Mouse (Mus musculus) C2C12 (cell line): Measurements from ENCODE around the gene Slc6a21.

Experiments
- CEBPB ChIP-seq: IDR thresholded peaks from one replicate; pipeline ENCODE4 v1.6.1; 2011; ENCODE audit warnings: low read depth, mild to moderate bottlenecking, control low read depth, moderate library complexity
- CTCF ChIP-seq: IDR thresholded peaks from one replicate; pipeline ENCODE4 v1.5.1; 2011; ENCODE audit not compliant: control insufficient read depth, insufficient read depth, insufficient read length
- MAX ChIP-seq: IDR thresholded peaks from one replicate; pipeline ENCODE4 v1.6.1; 2011; ENCODE audit warnings: mild to moderate bottlenecking, control low read depth
- MYOG ChIP-seq: IDR thresholded peaks from one replicate; pipeline ENCODE4 v1.6.1; 2011; ENCODE audit not compliant: control insufficient read depth, insufficient read length; ENCODE audit errors: extremely low read depth

GRCm38 (mm10) chr7:45262266-45262665 is 15.0 kb upstream of the Slc6a21 start:
- no peak for TF ChIP-seq CEBPB
- TF ChIP-seq CTCF: no peak
- TF ChIP-seq MYOG: no peak
- no peak for TF ChIP-seq MAX
